ENCODE assay signal across 8 mouse cellular contexts in genomic region chr5:100429344-100430075, GRCm38 (mm10). TPM values are rescaled to one million over a fixed set of nuclear protein-coding genes. Genes with fewer than 3 reads are reported as not detected.
DNase-seq lines count a peak whose midpoint lies in the region; ATAC-seq and TF ChIP-seq lines count a peak whose summit lies in the region.

No protein-coding gene starts in this region.

- ATAC-seq in common myeloid progenitor, adult 5-6 weeks (replicated peaks; ENCODE audit: low read depth, poor library complexity, severe bottlenecking), result peak; percentile 95
- ATAC-seq in hindbrain, postnatal 0 days, result peak; percentile 99
- peak; percentile 98 for ATAC-seq in megakaryocyte, adult 5-6 weeks (ENCODE audit: poor library complexity, severe bottlenecking)

- peak; percentile 99 for DNase-seq in ZHBTc4 (ENCODE audit: low read depth, low spot score)
- peak; percentile 97 for DNase-seq in gastrocnemius, adult 2 months
- peak; percentile 99 for DNase-seq in hindbrain, postnatal 0 days (ENCODE audit: low spot score)
- peak; percentile 89 to 92 for DNase-seq in left cerebral cortex, adult 2 months (ENCODE audit: extremely low spot score in 1 of 2, low spot score in 2 of 2)
- peak; percentile 92 to 94 for DNase-seq in right cerebral cortex, adult 2 months (ENCODE audit: low spot score in 2 of 2)
- peak; percentile 94 for DNase-seq in urinary bladder, postnatal 14 days (ENCODE audit: low spot score)

- intact Hi-C loops in gastrocnemius, adult 2 months (cut with DNase I), result no loop called here
- intact Hi-C loops in left cerebral cortex, adult 2 months (cut with DNase I), result loop anchor here (1.0 to 5.0 kb wide), 4 partner anchors 13 to 108 kb away; partner anchors contain the start of genes Cops4, Lin54 and Sec31a

- H3K27me3 ChIP-seq in hindbrain, postnatal 0 days (ENCODE audit: insufficient read depth, low read length), result no peaks in the 10 kb centered on the region

- H3K4me2 ChIP-seq in hindbrain, postnatal 0 days (ENCODE audit: low read depth, low read length), result peak overlapping the region; percentile 72

- peaks cover 10% of the 10 kb centered on the region; the same call in 1 of the 2 replicates for H3K36me3 ChIP-seq in hindbrain, postnatal 0 days (ENCODE audit: insufficient read depth, low read length)

- H3K9me3 ChIP-seq in hindbrain, postnatal 0 days (ENCODE audit: low read length), result no peaks in the 10 kb centered on the region

- no peak for TF ChIP-seq CTCF in gastrocnemius, adult 2 months (IDR thresholded peaks at IDR 0.05)
- peak; percentile 12; the same call in 1 of the 2 replicates for TF ChIP-seq CTCF in hindbrain, postnatal 0 days (IDR thresholded peaks at IDR 0.05; ENCODE audit: low read depth)
- no peak for TF ChIP-seq CTCF in left cerebral cortex, adult 2 months (IDR thresholded peaks at IDR 0.05)

- peak overlapping the region; percentile 84 for H3K9ac ChIP-seq in hindbrain, postnatal 0 days (replicated peaks; ENCODE audit: low read length)

- under 1% methylated on average over 53 of the region's 53 CpGs for whole genome bisulfite sequencing in hindbrain, postnatal 0 days

- H3K4me1 ChIP-seq in hindbrain, postnatal 0 days (ENCODE audit: insufficient read depth, low read length), result peaks cover 28% of the 10 kb centered on the region

- peak overlapping the region; percentile 92 for H3K4me3 ChIP-seq in gastrocnemius, adult 2 months
- H3K4me3 ChIP-seq in hindbrain, postnatal 0 days (ENCODE audit: low read length), result peak overlapping the region; percentile 74
- peak overlapping the region; percentile 55 for H3K4me3 ChIP-seq in left cerebral cortex, adult 2 months

- H3K27ac ChIP-seq in gastrocnemius, adult 2 months, result peak overlapping the region; percentile 94
- H3K27ac ChIP-seq in hindbrain, postnatal 0 days, result peak overlapping the region; percentile 96
- H3K27ac ChIP-seq in left cerebral cortex, adult 2 months, result peak overlapping the region; percentile 95

RNA-seq across cellular contexts. Expression of gene Sec31a, which starts 13.5 kb away (rescaled TPM):
- total RNA-seq in common myeloid progenitor, adult 5-6 weeks (2017), result 116 and 137 TPM in 2 replicates
- total RNA-seq in gastrocnemius, adult 2 months (2021), result 10 to 100 TPM; 65.4 to 71.0 TPM
- 165 and 209 TPM in 2 replicates for total RNA-seq in hindbrain, postnatal 0 days (2014; rRNA removed)
- 69.3 and 73.8 TPM in 2 replicates for polyA plus RNA-seq in hindbrain, postnatal 0 days (2015; fragmentation: Nextera tagmentation; extraction: Ambion mirVana)
- total RNA-seq in left cerebral cortex, adult 2 months (2021), result 100 to 1,000 TPM; 118 to 122 TPM
- 99.2 and 106 TPM in 2 replicates for total RNA-seq in megakaryocyte, adult 5-6 weeks (2015)
- total RNA-seq in megakaryocyte, adult 5-6 weeks (2017), result 101 and 106 TPM in 2 replicates

Comparison
In these comparisons a context has a peak if more than half of its experiments do, and no peak if none do; other contexts are left out.
1. Peak in every context shown above with its lines: DNase-seq, ATAC-seq, H3K4me3 ChIP-seq and H3K27ac ChIP-seq.